Mouse (Mus musculus): ENCODE data around the gene Smoc2. TPM values are rescaled to one million over a fixed set of nuclear protein-coding genes. Genes with fewer than 3 reads are reported as not detected.

Smoc2 gene
- total and polyA plus RNA-seq, 3 experiments = not detected

- Histone ChIP-seq H3K9ac (ENCODE audit: control insufficient read depth, low read depth, low read length, poor library complexity, severe bottlenecking) (no peak overlapping the region), H3K27me3 (ENCODE audit: control insufficient read depth in 1 of 2, insufficient read depth in 2 of 2, low read length in 2 of 2) (no peaks in the 10 kb centered on the region), H3K79me2 (ENCODE audit: control insufficient read depth, insufficient read depth, low read length, poor library complexity) (no peaks in the 10 kb centered on the region), H3K9me3 (replicated peaks; ENCODE audit: insufficient read depth, low read length) (no peaks in the 10 kb centered on the region), H3K4me3 (ENCODE audit: control insufficient read depth in 1 of 2, insufficient read depth in 1 of 2, low read depth in 2 of 2, low read length in 2 of 2) (no peak overlapping the region), H3K36me3 (ENCODE audit: control insufficient read depth in 1 of 2, insufficient read depth in 2 of 2, low read length in 2 of 2) (no peaks in the 10 kb centered on the region), H3K27ac (ENCODE audit: control insufficient read depth, low read depth, low read length) (no peak overlapping the region), H3K4me1 (ENCODE audit: control insufficient read depth in 1 of 2, insufficient read depth in 2 of 2, low read length in 2 of 2) (no peaks in the 10 kb centered on the region)
- no peak for DNase-seq (ENCODE audit: low read depth, low spot score)
- TF ChIP-seq TCF12 (IDR thresholded peaks at IDR 0.05; ENCODE audit: low read depth, low read length) = no peak
- no peak for TF ChIP-seq ZKSCAN1 (IDR thresholded peaks at IDR 0.05; ENCODE audit: low read depth, low read length)
- TF ChIP-seq MAX (IDR thresholded peaks at IDR 0.05; ENCODE audit: low read length) = no peak
- no peak for TF ChIP-seq MXI1 (IDR thresholded peaks at IDR 0.05; ENCODE audit: low read depth, low read length)
- TF ChIP-seq E2F4 (IDR thresholded peaks at IDR 0.05; ENCODE audit: borderline replicate concordance, low read depth, low read length) = no peak
- no peak for TF ChIP-seq POLR2AphosphoS5 (IDR thresholded peaks at IDR 0.05; ENCODE audit: borderline replicate concordance, low read depth, low read length)
- TF ChIP-seq SMC3 (IDR thresholded peaks at IDR 0.05; ENCODE audit: low read depth, low read length) = no peak
- no peak for TF ChIP-seq JUND (IDR thresholded peaks at IDR 0.05; ENCODE audit: low read depth, low read length)
- TF ChIP-seq ETS1 (IDR thresholded peaks at IDR 0.05; ENCODE audit: low read depth, low read length) = no peak
Measured at GRCm38 (mm10) chr17:14361511-14361910, 82.2 kb downstream of the Smoc2 start.

GRCm38 (mm10) chr17:14370476-14370875, 91.2 kb downstream of the Smoc2 start:
- H3K79me2 ChIP-seq (ENCODE audit: control insufficient read depth, insufficient read depth, low read length, poor library complexity) = no peaks in the 10 kb centered on the region
- H3K4me1 ChIP-seq (ENCODE audit: control insufficient read depth in 1 of 2, insufficient read depth in 2 of 2, low read length in 2 of 2) = no peaks in the 10 kb centered on the region
- no peak overlapping the region for H3K27ac ChIP-seq (ENCODE audit: control insufficient read depth, low read depth, low read length)
- no peaks in the 10 kb centered on the region for H3K9me3 ChIP-seq (replicated peaks; ENCODE audit: insufficient read depth, low read length)
- no peak overlapping the region for H3K9ac ChIP-seq (ENCODE audit: control insufficient read depth, low read depth, low read length, poor library complexity, severe bottlenecking)
- no peak overlapping the region for H3K4me3 ChIP-seq (ENCODE audit: control insufficient read depth in 1 of 2, insufficient read depth in 1 of 2, low read depth in 2 of 2, low read length in 2 of 2)
- TF ChIP-seq ZNF384 (IDR thresholded peaks at IDR 0.05; ENCODE audit: low read depth, low read length) (no peak), USF2 (IDR thresholded peaks at IDR 0.05; ENCODE audit: borderline replicate concordance in 1 of 2, insufficient read depth in 1 of 2, low read depth in 1 of 2, low read length in 2 of 2) (no peak), ZKSCAN1 (IDR thresholded peaks at IDR 0.05; ENCODE audit: low read depth, low read length) (no peak), ELF1 (IDR thresholded peaks at IDR 0.05; ENCODE audit: low read depth, low read length) (no peak), RCOR1 (IDR thresholded peaks at IDR 0.05; ENCODE audit: low read depth, low read length) (no peak), TAL1 (IDR thresholded peaks at IDR 0.05; ENCODE audit: low read length) (no peak), NELFE (IDR thresholded peaks at IDR 0.05; ENCODE audit: low read depth, low read length) (no peak), BHLHE40 (IDR thresholded peaks at IDR 0.05; ENCODE audit: borderline replicate concordance, low read depth, low read length) (no peak), MAFK (IDR thresholded peaks at IDR 0.05; ENCODE audit: borderline replicate concordance, low read depth, low read length) (no peak), MYB (IDR thresholded peaks at IDR 0.05; ENCODE audit: low read depth, low read length) (no peak), MEF2A (IDR thresholded peaks at IDR 0.05; ENCODE audit: extremely low read depth, insufficient replicate concordance, low read depth, low read length, poor library complexity, severe bottlenecking) (no peak)
- no peaks in the 10 kb centered on the region for H3K27me3 ChIP-seq (ENCODE audit: control insufficient read depth in 1 of 2, insufficient read depth in 2 of 2, low read length in 2 of 2)
- H3K36me3 ChIP-seq (ENCODE audit: control insufficient read depth in 1 of 2, insufficient read depth in 2 of 2, low read length in 2 of 2) = no peaks in the 10 kb centered on the region
- no peak for DNase-seq (ENCODE audit: low read depth, low spot score)

All from MEL (cell line).